Mouse (Mus musculus) neural tube, embryonic 14.5 days (tissue): Measurements from ENCODE around the gene Cdk14. TPM values are rescaled to one million over a fixed set of nuclear protein-coding genes. Genes with fewer than 3 reads are reported as not detected.

Source experiments
- ATAC-seq: fragments of 200-750 bp; cut with Nextera tagmentation; 2 replicates; pipeline ENCODE4 v1.8.0; 2017; ENCODE audit warnings: low read depth, mild to moderate bottlenecking, moderate TSS enrichment, moderate library complexity
- H3K27ac ChIP-seq: fragments of 300-500 bp; sonication (generic); 2 replicates; pipeline ENCODE4 v1.5.1; 2014; ENCODE audit warnings: low read depth, mild to moderate bottlenecking, control low read depth, low read length, moderate library complexity, mixed read lengths
- H3K27me3 ChIP-seq: fragments of 300-500 bp; sonication (generic); 2 replicates; pipeline ENCODE4 v1.6.1; 2014; ENCODE audit warnings: low read length; ENCODE audit not compliant: control insufficient read depth, insufficient read depth
- H3K36me3 ChIP-seq: fragments of 300-500 bp; sonication (generic); 2 replicates; pipeline ENCODE4 v1.6.1; 2014; ENCODE audit warnings: low read length, mixed read lengths; ENCODE audit not compliant: control insufficient read depth, insufficient read depth
- H3K4me1 ChIP-seq: fragments of 300-500 bp; sonication (generic); 2 replicates; pipeline ENCODE4 v1.6.1; 2014; ENCODE audit warnings: low read length; ENCODE audit not compliant: control insufficient read depth, insufficient read depth
- H3K4me2 ChIP-seq: fragments of 300-500 bp; sonication (generic); 2 replicates; pipeline ENCODE4 v1.6.1; 2014; ENCODE audit warnings: mild to moderate bottlenecking, low read depth, low read length, control low read depth
- H3K4me3 ChIP-seq: fragments of 300-500 bp; sonication (generic); 2 replicates; pipeline ENCODE4 v1.5.1; 2014; ENCODE audit warnings: low read depth, low read length, control low read depth, mixed read lengths
- H3K9ac ChIP-seq: fragments of 300-500 bp; sonication (generic); replicated peaks from 2 replicates; pipeline ENCODE4 v1.6.1; 2014; ENCODE audit warnings: low read depth, mild to moderate bottlenecking, control low read depth, low read length, mixed read lengths
- H3K9me3 ChIP-seq: fragments of 300-500 bp; sonication (generic); 2 replicates; pipeline ENCODE4 v1.6.1; 2016; ENCODE audit warnings: low read length; ENCODE audit not compliant: control insufficient read depth
- WGBS: fragments of 180-500 bp; shearing (Covaris S2); extraction: QIAGEN DNeasy Blood & Tissue Kit; methylation state at CpG from one replicate; pipeline ENCODE4 v1.1.7; 2014; 5-methylcytosine and 5-hydroxymethylcytosine counted together
- polyA plus RNA-seq: library from polyadenylated mRNA; unstranded; fragments of >200 nt; fragmentation: Nextera tagmentation; extraction: Ambion mirVana; gene quantifications from 2 replicates; pipeline ENCODE4 v1.2.1, GENCODE M21; 2014

The Cdk14 gene
- polyA plus RNA-seq, 1 experiment from 2014 or later, result 53.5 TPM

- 87% methylated on average over 4 of the region's 4 CpGs for WGBS
- Histone ChIP-seq H3K9me3 (no peaks in the 10 kb centered on the region), H3K4me2 (no peak overlapping the region), H3K4me1 (no peaks in the 10 kb centered on the region), H3K27ac (no peak overlapping the region), H3K4me3 (no peak overlapping the region), H3K9ac (no peak overlapping the region), H3K36me3 (no peaks in the 10 kb centered on the region), H3K27me3 (no peaks in the 10 kb centered on the region)
- ATAC-seq, result no peak
These were observed 295.5 kb downstream of the Cdk14 start for GRCm38 (mm10) chr5:5124645-5125044.

- H3K9ac ChIP-seq, result no peak overlapping the region
- peak; percentile 72 for ATAC-seq
- H3K4me2 ChIP-seq, result no peak overlapping the region
- no peaks in the 10 kb centered on the region for H3K9me3 ChIP-seq
- peaks cover 5% of the 10 kb centered on the region; the same call in 1 of the 2 replicates for H3K4me1 ChIP-seq
- H3K27ac ChIP-seq, result no peak overlapping the region
- H3K36me3 ChIP-seq, result no peaks in the 10 kb centered on the region
- H3K27me3 ChIP-seq, result no peaks in the 10 kb centered on the region
- no peak overlapping the region for H3K4me3 ChIP-seq
- WGBS, result 15% methylated on average over 5 of the region's 5 CpGs
These were observed 303.2 kb downstream of the Cdk14 start for GRCm38 (mm10) chr5:5116775-5117522.

GRCm38 (mm10) chr5:5115546-5115945, 304.6 kb downstream of the Cdk14 start:
- no peak for ATAC-seq
- Histone ChIP-seq H3K36me3 (no peaks in the 10 kb centered on the region), H3K4me1 (peaks cover 5% of the 10 kb centered on the region; the same call in 1 of the 2 replicates), H3K9ac (no peak overlapping the region), H3K27me3 (no peaks in the 10 kb centered on the region), H3K27ac (no peak overlapping the region), H3K9me3 (no peaks in the 10 kb centered on the region), H3K4me3 (no peak overlapping the region), H3K4me2 (no peak overlapping the region)
- 83% methylated on average over 1 of the region's 1 CpGs for WGBS

DNA sequence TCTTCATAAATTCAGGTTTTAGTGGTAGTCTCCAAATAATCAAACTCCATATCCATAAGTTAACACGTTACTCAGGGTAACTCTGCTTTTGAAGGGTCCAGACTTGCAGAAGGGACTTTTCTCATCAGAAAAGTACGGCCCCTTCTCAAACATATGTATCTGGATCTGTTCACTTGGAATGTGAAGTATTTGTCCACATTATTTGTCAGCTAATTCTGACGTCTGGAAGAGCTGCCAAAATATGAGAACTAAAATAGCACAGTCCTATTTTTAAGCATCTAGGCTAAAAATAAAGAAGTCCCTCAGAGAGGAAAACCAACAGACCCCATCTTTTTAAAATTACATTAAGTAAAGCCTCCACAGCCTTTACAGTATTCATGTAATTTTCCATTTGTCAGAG, 310.5 kb downstream of the Cdk14 start:
- Histone ChIP-seq H3K4me3 (no peak overlapping the region), H3K9ac (no peak overlapping the region), H3K4me2 (no peak overlapping the region), H3K36me3 (no peaks in the 10 kb centered on the region), H3K27ac (no peak overlapping the region), H3K9me3 (no peaks in the 10 kb centered on the region), H3K4me1 (peaks cover 5% of the 10 kb centered on the region; the same call in 1 of the 2 replicates), H3K27me3 (no peaks in the 10 kb centered on the region)
- no peak for ATAC-seq
- WGBS, result 83% methylated on average over 3 of the region's 3 CpGs

- WGBS, result 84% methylated on average over 3 of the region's 3 CpGs
- ATAC-seq, result no peak
- Histone ChIP-seq H3K27ac (no peak overlapping the region), H3K27me3 (no peaks in the 10 kb centered on the region), H3K9ac (no peak overlapping the region), H3K36me3 (no peaks in the 10 kb centered on the region), H3K9me3 (no peaks in the 10 kb centered on the region), H3K4me1 (peaks cover 5% of the 10 kb centered on the region; the same call in 1 of the 2 replicates), H3K4me3 (no peak overlapping the region), H3K4me2 (no peak overlapping the region)
These were observed 311.1 kb downstream of the Cdk14 start for GRCm38 (mm10) chr5:5109017-5109416.

GRCm38 (mm10) chr5:5096248-5096915, 323.7 kb downstream of the Cdk14 start:
- Histone ChIP-seq H3K36me3 (no peaks in the 10 kb centered on the region), H3K27ac (no peak overlapping the region), H3K9ac (no peak overlapping the region), H3K4me1 (no peaks in the 10 kb centered on the region), H3K4me3 (no peak overlapping the region), H3K9me3 (no peaks in the 10 kb centered on the region), H3K4me2 (no peak overlapping the region), H3K27me3 (no peaks in the 10 kb centered on the region)
- WGBS, result 65% methylated on average over 3 of the region's 3 CpGs
- ATAC-seq, result no peak

DNA sequence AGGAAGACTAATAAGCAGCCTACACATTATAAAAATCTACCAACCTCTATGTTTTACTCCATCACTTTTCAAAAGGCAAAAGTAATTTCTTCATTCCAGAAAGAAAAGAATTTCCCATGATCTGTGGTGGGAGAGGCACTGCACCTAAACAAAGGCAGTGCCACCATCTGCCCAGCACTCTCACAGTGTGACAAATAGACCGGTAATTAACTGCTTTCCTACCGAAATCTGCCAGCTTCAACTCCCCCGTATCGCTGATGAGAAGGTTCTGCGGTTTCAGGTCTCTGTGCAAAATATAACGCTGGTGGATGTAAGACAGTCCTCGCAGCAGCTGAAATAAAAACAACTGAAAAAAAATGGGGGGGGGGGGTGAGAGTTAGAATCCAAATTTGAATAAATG, 327.4 kb downstream of the Cdk14 start:
- Histone ChIP-seq H3K9me3 (no peaks in the 10 kb centered on the region), H3K27ac (no peak overlapping the region), H3K9ac (no peak overlapping the region), H3K4me3 (no peak overlapping the region), H3K4me2 (no peak overlapping the region), H3K27me3 (no peaks in the 10 kb centered on the region), H3K36me3 (no peaks in the 10 kb centered on the region), H3K4me1 (no peaks in the 10 kb centered on the region)
- ATAC-seq, result peak; percentile 41; the same call in 1 of the 2 replicates
- 54% methylated on average over 7 of the region's 7 CpGs for WGBS

DNA sequence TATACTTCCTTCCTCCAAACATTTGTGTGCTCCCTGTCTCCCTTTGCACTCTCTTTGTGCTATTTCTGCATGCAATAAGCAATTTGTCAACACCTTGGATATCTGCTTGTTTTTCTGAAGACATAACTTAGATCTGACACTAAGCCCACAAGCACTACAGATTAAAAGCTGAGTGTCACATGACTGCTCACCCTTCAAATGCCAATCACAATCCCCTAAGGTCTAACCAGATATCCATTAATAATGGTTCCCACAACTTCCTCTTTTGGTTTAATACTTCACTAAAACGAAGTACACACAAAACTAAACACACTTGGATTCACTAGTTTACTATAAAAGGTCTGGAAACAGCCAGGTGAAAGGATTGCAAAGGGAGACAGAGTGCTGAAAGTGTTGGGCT, 348.6 kb downstream of the Cdk14 start:
- 80% methylated on average over 1 of the region's 1 CpGs for WGBS
- H3K4me1 ChIP-seq, result no peaks in the 10 kb centered on the region
- H3K4me3 ChIP-seq, result no peak overlapping the region
- no peak overlapping the region for H3K27ac ChIP-seq
- no peak overlapping the region for H3K9ac ChIP-seq
- no peaks in the 10 kb centered on the region for H3K9me3 ChIP-seq
- H3K4me2 ChIP-seq, result no peak overlapping the region
- H3K27me3 ChIP-seq, result no peaks in the 10 kb centered on the region
- ATAC-seq, result no peak
- H3K36me3 ChIP-seq, result no peaks in the 10 kb centered on the region

DNA sequence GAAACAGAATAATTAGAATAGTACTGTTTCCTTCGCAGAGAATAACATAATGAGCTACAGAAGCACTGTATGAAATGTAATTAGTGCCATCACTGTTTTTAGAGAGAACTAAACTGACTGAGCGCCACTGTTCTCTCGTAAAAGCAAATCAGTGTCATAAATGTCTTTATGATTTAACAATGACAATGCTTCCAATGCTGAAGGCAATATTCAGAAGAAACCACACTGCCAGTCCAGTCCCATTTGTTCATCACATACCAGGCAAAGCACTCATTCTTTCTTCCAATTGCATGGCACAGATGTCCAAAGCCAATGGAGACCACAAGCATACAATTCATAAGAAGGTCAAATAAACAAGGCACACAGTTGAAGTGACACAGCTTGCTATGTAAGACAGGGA, 355.4 kb downstream of the Cdk14 start:
- Histone ChIP-seq H3K27ac (no peak overlapping the region), H3K36me3 (no peaks in the 10 kb centered on the region), H3K9ac (no peak overlapping the region), H3K9me3 (no peaks in the 10 kb centered on the region), H3K4me3 (no peak overlapping the region), H3K4me2 (no peak overlapping the region), H3K4me1 (no peaks in the 10 kb centered on the region), H3K27me3 (no peaks in the 10 kb centered on the region)
- 56% methylated on average over 3 of the region's 3 CpGs for WGBS
- ATAC-seq, result no peak
